Mouse (Mus musculus) erythroblast, embryonic 14.5 days (primary cell): Measurements from ENCODE around the gene Cstad. TPM values are rescaled to one million over a fixed set of nuclear protein-coding genes. Genes with fewer than 3 reads are reported as not detected.

Source experiments
- H3K27me3 ChIP-seq: 2 replicates; pipeline ENCODE4 v1.6.1; 2012; ENCODE audit warnings: inconsistent platforms; ENCODE audit not compliant: control insufficient read depth
- H3K36me3 ChIP-seq: 2 replicates; pipeline ENCODE4 v1.6.1; 2012; ENCODE audit warnings: mild to moderate bottlenecking, inconsistent platforms; ENCODE audit not compliant: control insufficient read depth
- H3K4me1 ChIP-seq: 2 replicates; pipeline ENCODE4 v1.6.1; 2012; ENCODE audit warnings: inconsistent platforms; ENCODE audit not compliant: control insufficient read depth
- H3K4me3 ChIP-seq: replicated peaks from 2 replicates; pipeline ENCODE3; 2012; ENCODE audit warnings: moderate library complexity, mild to moderate bottlenecking, inconsistent platforms
- H3K9me3 ChIP-seq: 2 replicates; pipeline ENCODE4 v1.6.1; 2012; ENCODE audit warnings: low read length, inconsistent platforms, mixed read lengths; ENCODE audit not compliant: control insufficient read depth
- GATA1 ChIP-seq: IDR thresholded peaks from 2 replicates; pipeline ENCODE4 v1.6.1; 2012; ENCODE audit warnings: low read length, inconsistent platforms, mixed read lengths
- TAL1 ChIP-seq: IDR thresholded peaks from 3 replicates; pipeline ENCODE4 v1.6.1; 2012; ENCODE audit warnings: low read length, inconsistent platforms, mixed read lengths
- polyA plus RNA-seq: library from polyadenylated mRNA; stranded (reverse); fragments of >175 nt; gene quantifications from 2 replicates; pipeline ENCODE4 v1.2.3, GENCODE M21; 2012

Gene Cstad
- polyA plus RNA-seq, 1 experiment: not detected

GRCm38 (mm10) chr2:30592391-30592790 lies 2.4 kb upstream of the Cstad start:
- H3K4me3 ChIP-seq: no peak overlapping the region
- peaks cover 16% of the 10 kb centered on the region for H3K4me1 ChIP-seq
- H3K9me3 ChIP-seq: no peaks in the 10 kb centered on the region
- no peaks in the 10 kb centered on the region for H3K27me3 ChIP-seq
- no peaks in the 10 kb centered on the region for H3K36me3 ChIP-seq
- no peak for TF ChIP-seq GATA1
- no peak for TF ChIP-seq TAL1

DNA sequence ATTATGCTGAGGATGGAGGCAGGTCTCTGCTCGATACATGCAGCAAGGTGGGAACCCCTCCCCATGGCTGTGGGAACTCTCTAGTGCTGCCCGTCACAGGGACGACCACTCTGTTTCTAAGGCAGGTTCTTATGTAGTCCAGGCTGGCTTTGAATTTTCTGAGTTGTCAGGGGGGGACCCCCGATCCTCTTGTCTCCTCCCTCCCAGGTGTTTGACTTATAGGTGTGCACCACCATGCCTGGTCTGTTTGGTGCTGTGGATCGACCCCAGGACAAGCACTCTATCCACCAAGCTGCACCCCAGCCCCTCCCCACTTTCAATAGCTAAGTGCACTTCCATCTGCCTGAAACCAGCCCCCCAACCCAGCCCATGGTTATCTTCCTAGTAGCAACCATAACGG lies 1.9 kb upstream of the Cstad start:
- Histone ChIP-seq H3K4me3 (no peak overlapping the region), H3K36me3 (no peaks in the 10 kb centered on the region), H3K4me1 (peaks cover 16% of the 10 kb centered on the region), H3K9me3 (no peaks in the 10 kb centered on the region), H3K27me3 (no peaks in the 10 kb centered on the region)
- TF ChIP-seq GATA1 (no peak), TAL1 (no peak)

- Histone ChIP-seq H3K4me1 (peaks cover 16% of the 10 kb centered on the region), H3K4me3 (no peak overlapping the region), H3K27me3 (no peaks in the 10 kb centered on the region), H3K9me3 (no peaks in the 10 kb centered on the region), H3K36me3 (no peaks in the 10 kb centered on the region)
- TF ChIP-seq GATA1 (no peak), TAL1 (no peak)
These were observed 1.1 kb upstream of the Cstad start for GRCm38 (mm10) chr2:30593636-30594310.

- Histone ChIP-seq H3K27me3 (peaks cover 10% of the 10 kb centered on the region), H3K4me1 (peaks cover 15% of the 10 kb centered on the region), H3K4me3 (no peak overlapping the region), H3K36me3 (no peaks in the 10 kb centered on the region), H3K9me3 (no peaks in the 10 kb centered on the region)
- no peak for TF ChIP-seq TAL1
- no peak for TF ChIP-seq GATA1
These were observed 956 bp downstream of the Cstad start for GRCm38 (mm10) chr2:30595796-30596195.

DNA sequence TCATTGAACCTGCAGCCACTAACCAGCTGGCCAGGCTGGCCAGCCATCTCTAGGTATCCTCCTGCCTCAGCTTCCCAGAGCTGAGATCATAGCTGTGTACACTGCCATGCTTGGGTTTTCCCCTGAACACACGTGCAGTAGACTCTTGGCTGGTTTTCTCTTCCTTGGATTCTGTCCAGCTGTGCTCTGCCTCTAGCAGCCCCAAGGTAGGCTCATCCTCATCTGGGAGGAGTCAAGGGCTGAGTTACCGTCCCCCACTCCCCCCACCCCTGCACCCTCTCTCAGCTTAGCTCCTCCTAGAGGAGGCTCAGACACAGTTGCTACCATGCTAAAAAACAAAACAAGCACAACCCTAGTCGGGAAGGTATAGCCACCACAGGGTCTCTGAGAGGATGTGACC lies 4.8 kb downstream of the Cstad start:
- TF ChIP-seq GATA1: no peak
- TF ChIP-seq TAL1: no peak
- H3K27me3 ChIP-seq: peaks cover 40% of the 10 kb centered on the region
- H3K9me3 ChIP-seq: no peaks in the 10 kb centered on the region
- H3K4me3 ChIP-seq: no peak overlapping the region
- H3K4me1 ChIP-seq: peaks cover 7% of the 10 kb centered on the region
- H3K36me3 ChIP-seq: no peaks in the 10 kb centered on the region

- peaks cover under 1% of the 10 kb centered on the region for H3K4me1 ChIP-seq
- no peaks in the 10 kb centered on the region for H3K9me3 ChIP-seq
- no peak for TF ChIP-seq GATA1
- TF ChIP-seq TAL1: no peak
- no peaks in the 10 kb centered on the region for H3K36me3 ChIP-seq
- H3K27me3 ChIP-seq: peaks cover 47% of the 10 kb centered on the region
- no peak overlapping the region for H3K4me3 ChIP-seq
These were observed 5.5 kb downstream of the Cstad start for GRCm38 (mm10) chr2:30600291-30600690.

DNA sequence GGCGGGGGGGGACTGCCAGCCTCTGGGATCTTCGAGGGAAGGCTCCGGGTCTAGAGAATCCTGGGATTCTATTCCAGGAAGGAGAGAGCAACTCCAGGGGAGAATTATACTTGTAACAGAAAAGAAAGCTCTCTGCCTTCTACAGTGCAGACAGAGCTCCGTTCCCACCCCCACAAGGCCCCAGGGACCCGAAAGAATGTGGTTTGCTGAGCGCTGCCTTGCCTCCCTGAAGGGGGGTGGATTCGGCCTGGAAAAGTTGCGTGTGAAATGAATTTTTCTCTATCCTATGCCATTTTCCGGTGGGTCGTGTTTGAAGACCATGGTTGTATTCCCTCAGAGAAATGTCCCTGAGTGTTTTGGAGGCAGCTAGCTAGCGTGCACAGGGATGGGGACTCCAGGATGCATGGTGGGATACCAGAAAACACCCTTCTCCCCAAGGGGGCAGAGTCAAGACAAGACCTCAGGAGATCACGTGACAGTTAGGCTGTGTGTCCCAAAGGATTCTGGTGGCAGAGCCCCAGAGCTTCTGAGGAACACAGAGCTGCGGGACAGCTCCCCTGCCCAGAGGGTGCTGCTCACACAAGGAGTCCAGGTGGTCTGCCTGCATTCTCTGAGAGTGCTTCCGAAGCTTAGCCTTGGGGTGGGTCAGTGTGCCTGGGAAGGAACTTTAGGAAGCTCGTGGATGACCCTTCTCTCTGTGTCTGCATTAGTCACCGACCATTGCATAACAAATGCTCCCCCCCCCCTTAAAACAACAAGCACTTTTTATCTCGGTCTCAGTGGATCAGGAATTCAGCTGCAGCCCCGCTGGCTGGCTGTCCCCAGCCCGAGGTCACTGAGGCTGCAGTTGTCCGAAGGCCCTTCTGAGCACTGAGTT lies 6.4 kb downstream of the Cstad start:
- Histone ChIP-seq H3K4me3 (no peak overlapping the region), H3K36me3 (no peaks in the 10 kb centered on the region), H3K4me1 (peaks cover 1% of the 10 kb centered on the region; the same call in 1 of the 2 replicates), H3K27me3 (peaks cover 55% of the 10 kb centered on the region), H3K9me3 (no peaks in the 10 kb centered on the region)
- no peak for TF ChIP-seq TAL1
- no peak for TF ChIP-seq GATA1

DNA sequence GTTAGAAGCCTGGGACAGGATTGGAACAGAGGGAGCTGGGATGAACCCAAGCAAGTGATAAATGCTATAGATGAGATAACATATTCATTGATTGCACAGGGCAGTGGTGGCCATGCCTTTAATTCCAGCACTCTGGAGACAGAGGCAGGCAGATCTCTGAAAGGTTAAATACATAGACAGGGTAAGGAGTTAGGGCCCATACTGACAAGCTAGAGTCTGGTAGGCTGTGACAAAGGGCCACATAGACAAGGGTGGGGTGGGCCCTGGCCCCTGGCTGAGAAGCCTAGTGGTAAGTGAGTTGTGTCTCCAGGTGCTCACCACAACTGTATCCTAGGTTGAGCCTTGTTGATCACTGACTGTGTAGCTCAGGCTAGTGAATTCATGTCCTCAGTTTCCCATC lies 7.6 kb downstream of the Cstad start:
- Histone ChIP-seq H3K4me3 (no peak overlapping the region), H3K9me3 (no peaks in the 10 kb centered on the region), H3K27me3 (peaks cover 67% of the 10 kb centered on the region), H3K36me3 (no peaks in the 10 kb centered on the region), H3K4me1 (peaks cover 1% of the 10 kb centered on the region; the same call in 1 of the 2 replicates)
- TF ChIP-seq TAL1: no peak
- TF ChIP-seq GATA1: no peak

GRCm38 (mm10) chr2:30603731-30604130 lies 8.9 kb downstream of the Cstad start:
- no peaks in the 10 kb centered on the region for H3K9me3 ChIP-seq
- H3K36me3 ChIP-seq: no peaks in the 10 kb centered on the region
- H3K27me3 ChIP-seq: peaks cover 70% of the 10 kb centered on the region
- TF ChIP-seq TAL1 (no peak), GATA1 (no peak)
- H3K4me3 ChIP-seq: no peak overlapping the region
- peaks cover 1% of the 10 kb centered on the region; the same call in 1 of the 2 replicates for H3K4me1 ChIP-seq
